Mouse (Mus musculus) myocyte (in vitro differentiated cells): ENCODE measurements at regions not wholly inside any gene's neighbourhood (a gene's known extent, or its start where the extent isn't known, plus 50 kb on each side); places are given as distances from the start of the nearest gene placed in this dataset.

Source experiments
- CEBPB ChIP-seq: IDR thresholded peaks from 2 replicates; pipeline ENCODE4 v1.6.1; 2011; ENCODE audit warnings: mild to moderate bottlenecking, moderate library complexity; ENCODE audit not compliant: poor library complexity, insufficient read depth, severe bottlenecking
- E2F4 ChIP-seq: IDR thresholded peaks from one replicate; pipeline ENCODE4 v1.6.1; 2011; ENCODE audit warnings: mild to moderate bottlenecking, control low read depth, moderate library complexity; ENCODE audit not compliant: insufficient read depth
- MAX ChIP-seq: IDR thresholded peaks from one replicate; pipeline ENCODE4 v1.6.1; 2011; ENCODE audit warnings: low read depth, mild to moderate bottlenecking, control low read depth
- MYOD1 ChIP-seq, 3 experiments: IDR thresholded peaks; one replicate each; pipeline ENCODE4 v1.6.1; 2011; ENCODE audit warnings: control low read depth in 2 of 3, low read depth in 2 of 3, mild to moderate bottlenecking in 2 of 3, moderate library complexity in 1 of 3; ENCODE audit not compliant: insufficient read length in 2 of 3, control insufficient read depth in 1 of 3
- MYOG ChIP-seq, 3 experiments: IDR thresholded peaks; one replicate each; pipeline ENCODE4 v1.6.1; 2011; ENCODE audit warnings: control low read depth in 2 of 3, low read depth in 2 of 3, mild to moderate bottlenecking in 2 of 3; ENCODE audit not compliant: insufficient read length in 2 of 3, control insufficient read depth in 1 of 3, insufficient read depth in 1 of 3
- POLR2A ChIP-seq: IDR thresholded peaks from one replicate; pipeline ENCODE4 v1.6.1; 2011; ENCODE audit warnings: low read depth, mild to moderate bottlenecking, control low read depth, moderate library complexity; ENCODE audit not compliant: insufficient read length
- POLR2AphosphoS2 ChIP-seq: IDR thresholded peaks from one replicate; pipeline ENCODE4 v1.6.1; 2011; ENCODE audit warnings: low read depth, control low read depth; ENCODE audit not compliant: insufficient read length
- REST ChIP-seq: IDR thresholded peaks from one replicate; pipeline ENCODE4 v1.6.1; 2011; ENCODE audit warnings: mild to moderate bottlenecking, control low read depth, moderate library complexity; ENCODE audit not compliant: insufficient read depth, insufficient read length
- SRF ChIP-seq: IDR thresholded peaks from one replicate; pipeline ENCODE4 v1.6.1; 2011; ENCODE audit warnings: low read depth; ENCODE audit not compliant: control insufficient read depth, insufficient read length
- TCF12 ChIP-seq: IDR thresholded peaks from one replicate; pipeline ENCODE4 v1.6.1; 2011; ENCODE audit warnings: mild to moderate bottlenecking, control low read depth; ENCODE audit not compliant: poor library complexity, insufficient read depth, severe bottlenecking
- TCF3 ChIP-seq: IDR thresholded peaks from one replicate; pipeline ENCODE4 v1.6.1; 2011; ENCODE audit warnings: low read depth, control low read depth; ENCODE audit not compliant: insufficient read length
- USF1 ChIP-seq: IDR thresholded peaks from one replicate; pipeline ENCODE4 v1.6.1; 2011; ENCODE audit warnings: low read depth, mild to moderate bottlenecking, control low read depth, moderate library complexity

GRCm38 (mm10) chr3:56489154-56489553 lies 305.7 kb upstream of the Nbea start:
- no peak for TF ChIP-seq TCF12
- TF ChIP-seq MAX, result no peak
- TF ChIP-seq POLR2A, result no peak
- TF ChIP-seq E2F4, result no peak
- TF ChIP-seq POLR2AphosphoS2, result no peak
- TF ChIP-seq MYOG (IDR thresholded peaks at IDR 0.05; ENCODE audit: control insufficient read depth in 1 of 3, insufficient read depth in 1 of 3, insufficient read length in 2 of 3, low read depth in 2 of 3), result no peak
- no peak for TF ChIP-seq MYOD1 (IDR thresholded peaks at IDR 0.05; ENCODE audit: control insufficient read depth in 1 of 3, insufficient read length in 2 of 3, low read depth in 2 of 3)
- no peak for TF ChIP-seq CEBPB
- TF ChIP-seq USF1, result no peak
- TF ChIP-seq REST, result no peak
- no peak for TF ChIP-seq SRF
- TF ChIP-seq TCF3, result no peak
